Mouse (Mus musculus): ENCODE measurements around the gene Gm42791. TPM values are rescaled to one million over a fixed set of nuclear protein-coding genes. Genes with fewer than 3 reads are reported as not detected.

Gm42791 gene
- polyA plus RNA-seq, 1 experiment from 2014 or later = 2.2 TPM

- Histone ChIP-seq H3K9me3 (replicated peaks; ENCODE audit: control insufficient read depth, low read length) (no peaks in the 10 kb centered on the region), H3K9ac (ENCODE audit: low read length) (no peak overlapping the region), H3K27ac (ENCODE audit: low read length) (no peak overlapping the region), H3K4me3 (replicated peaks; ENCODE audit: low read length) (no peak overlapping the region), H3K4me2 (ENCODE audit: low read depth, low read length) (no peak overlapping the region), H3K36me3 (ENCODE audit: control insufficient read depth, insufficient read depth, low read length) (no peaks in the 10 kb centered on the region), H3K27me3 (ENCODE audit: control insufficient read depth, insufficient read depth, low read length) (no peaks in the 10 kb centered on the region), H3K4me1 (ENCODE audit: control insufficient read depth, insufficient read depth, low read length) (peaks cover 6% of the 10 kb centered on the region; the same call in 1 of the 2 replicates)
- WGBS = 52% methylated on average over 6 of the region's 6 CpGs
- ATAC-seq (ENCODE audit: insufficient read depth, low FRiP score) = no peak
These were observed 90.1 kb downstream of the Gm42791 start for GRCm38 (mm10) chr5:148904846-148905245.

GRCm38 (mm10) chr5:148899361-148899760 is 95.6 kb downstream of the Gm42791 start:
- Histone ChIP-seq H3K4me1 (ENCODE audit: control insufficient read depth, insufficient read depth, low read length) (no peaks in the 10 kb centered on the region), H3K36me3 (ENCODE audit: control insufficient read depth, insufficient read depth, low read length) (no peaks in the 10 kb centered on the region), H3K4me2 (ENCODE audit: low read depth, low read length) (no peak overlapping the region), H3K9ac (ENCODE audit: low read length) (no peak overlapping the region), H3K27me3 (ENCODE audit: control insufficient read depth, insufficient read depth, low read length) (no peaks in the 10 kb centered on the region), H3K27ac (ENCODE audit: low read length) (no peak overlapping the region), H3K9me3 (replicated peaks; ENCODE audit: control insufficient read depth, low read length) (no peaks in the 10 kb centered on the region), H3K4me3 (replicated peaks; ENCODE audit: low read length) (no peak overlapping the region)
- WGBS = 92% methylated on average over 7 of the region's 7 CpGs
- ATAC-seq (ENCODE audit: insufficient read depth, low FRiP score) = no peak

- Histone ChIP-seq H3K27ac (ENCODE audit: low read length) (no peak overlapping the region), H3K27me3 (ENCODE audit: control insufficient read depth, insufficient read depth, low read length) (no peaks in the 10 kb centered on the region), H3K4me3 (replicated peaks; ENCODE audit: low read length) (no peak overlapping the region), H3K4me1 (ENCODE audit: control insufficient read depth, insufficient read depth, low read length) (no peaks in the 10 kb centered on the region), H3K9ac (ENCODE audit: low read length) (no peak overlapping the region), H3K36me3 (ENCODE audit: control insufficient read depth, insufficient read depth, low read length) (no peaks in the 10 kb centered on the region; the same call in 1 of the 2 replicates), H3K4me2 (ENCODE audit: low read depth, low read length) (no peak overlapping the region), H3K9me3 (replicated peaks; ENCODE audit: control insufficient read depth, low read length) (no peaks in the 10 kb centered on the region)
- no peak for ATAC-seq (ENCODE audit: insufficient read depth, low FRiP score)
- WGBS = 72% methylated on average over 12 of the region's 12 CpGs
These were observed 97.0 kb downstream of the Gm42791 start for GRCm38 (mm10) chr5:148897941-148898417.

- WGBS = 65% methylated on average over 14 of the region's 14 CpGs
- H3K9me3 ChIP-seq (replicated peaks; ENCODE audit: control insufficient read depth, low read length) = no peaks in the 10 kb centered on the region
- H3K4me2 ChIP-seq (ENCODE audit: low read depth, low read length) = no peak overlapping the region
- H3K27ac ChIP-seq (ENCODE audit: low read length) = no peak overlapping the region
- no peaks in the 10 kb centered on the region for H3K4me1 ChIP-seq (ENCODE audit: control insufficient read depth, insufficient read depth, low read length)
- H3K4me3 ChIP-seq (replicated peaks; ENCODE audit: low read length) = no peak overlapping the region
- H3K27me3 ChIP-seq (ENCODE audit: control insufficient read depth, insufficient read depth, low read length) = no peaks in the 10 kb centered on the region
- H3K9ac ChIP-seq (ENCODE audit: low read length) = no peak overlapping the region
- peaks cover 4% of the 10 kb centered on the region; the same call in 1 of the 2 replicates for H3K36me3 ChIP-seq (ENCODE audit: control insufficient read depth, insufficient read depth, low read length)
- ATAC-seq (ENCODE audit: insufficient read depth, low FRiP score) = no peak
These were observed 97.8 kb downstream of the Gm42791 start for GRCm38 (mm10) chr5:148897069-148897702.

GRCm38 (mm10) chr5:148896515-148896914 is 98.4 kb downstream of the Gm42791 start:
- Histone ChIP-seq H3K27ac (ENCODE audit: low read length) (no peak overlapping the region), H3K9ac (ENCODE audit: low read length) (no peak overlapping the region), H3K9me3 (replicated peaks; ENCODE audit: control insufficient read depth, low read length) (no peaks in the 10 kb centered on the region), H3K36me3 (ENCODE audit: control insufficient read depth, insufficient read depth, low read length) (peaks cover 6% of the 10 kb centered on the region; the same call in 1 of the 2 replicates), H3K4me1 (ENCODE audit: control insufficient read depth, insufficient read depth, low read length) (no peaks in the 10 kb centered on the region), H3K27me3 (ENCODE audit: control insufficient read depth, insufficient read depth, low read length) (no peaks in the 10 kb centered on the region), H3K4me2 (ENCODE audit: low read depth, low read length) (no peak overlapping the region), H3K4me3 (replicated peaks; ENCODE audit: low read length) (no peak overlapping the region)
- 70% methylated on average over 10 of the region's 10 CpGs for WGBS
- no peak for ATAC-seq (ENCODE audit: insufficient read depth, low FRiP score)

GRCm38 (mm10) chr5:148895833-148896232 is 99.1 kb downstream of the Gm42791 start:
- no peaks in the 10 kb centered on the region for H3K4me1 ChIP-seq (ENCODE audit: control insufficient read depth, insufficient read depth, low read length)
- H3K27me3 ChIP-seq (ENCODE audit: control insufficient read depth, insufficient read depth, low read length) = no peaks in the 10 kb centered on the region
- no peak overlapping the region for H3K4me2 ChIP-seq (ENCODE audit: low read depth, low read length)
- no peak overlapping the region for H3K9ac ChIP-seq (ENCODE audit: low read length)
- H3K9me3 ChIP-seq (replicated peaks; ENCODE audit: control insufficient read depth, low read length) = no peaks in the 10 kb centered on the region
- ATAC-seq (ENCODE audit: insufficient read depth, low FRiP score) = no peak
- H3K4me3 ChIP-seq (replicated peaks; ENCODE audit: low read length) = no peak overlapping the region
- H3K36me3 ChIP-seq (ENCODE audit: control insufficient read depth, insufficient read depth, low read length) = peaks cover 6% of the 10 kb centered on the region; the same call in 1 of the 2 replicates
- WGBS = 81% methylated on average over 7 of the region's 7 CpGs
- H3K27ac ChIP-seq (ENCODE audit: low read length) = no peak overlapping the region

GRCm38 (mm10) chr5:148895034-148895433 is 99.9 kb downstream of the Gm42791 start:
- peaks cover 12% of the 10 kb centered on the region; the same call in 1 of the 2 replicates for H3K36me3 ChIP-seq (ENCODE audit: control insufficient read depth, insufficient read depth, low read length)
- H3K27ac ChIP-seq (ENCODE audit: low read length) = no peak overlapping the region
- no peak overlapping the region for H3K4me2 ChIP-seq (ENCODE audit: low read depth, low read length)
- H3K27me3 ChIP-seq (ENCODE audit: control insufficient read depth, insufficient read depth, low read length) = no peaks in the 10 kb centered on the region
- H3K4me3 ChIP-seq (replicated peaks; ENCODE audit: low read length) = no peak overlapping the region
- ATAC-seq (ENCODE audit: insufficient read depth, low FRiP score) = no peak
- H3K4me1 ChIP-seq (ENCODE audit: control insufficient read depth, insufficient read depth, low read length) = no peaks in the 10 kb centered on the region
- no peak overlapping the region for H3K9ac ChIP-seq (ENCODE audit: low read length)
- WGBS = 59% methylated on average over 5 of the region's 5 CpGs
- no peaks in the 10 kb centered on the region for H3K9me3 ChIP-seq (replicated peaks; ENCODE audit: control insufficient read depth, low read length)

- Histone ChIP-seq H3K9ac (ENCODE audit: low read length) (no peak overlapping the region), H3K4me3 (replicated peaks; ENCODE audit: low read length) (no peak overlapping the region), H3K4me2 (ENCODE audit: low read depth, low read length) (no peak overlapping the region), H3K27ac (ENCODE audit: low read length) (no peak overlapping the region), H3K36me3 (ENCODE audit: control insufficient read depth, insufficient read depth, low read length) (peaks cover 12% of the 10 kb centered on the region; the same call in 1 of the 2 replicates), H3K27me3 (ENCODE audit: control insufficient read depth, insufficient read depth, low read length) (no peaks in the 10 kb centered on the region), H3K4me1 (ENCODE audit: control insufficient read depth, insufficient read depth, low read length) (no peaks in the 10 kb centered on the region), H3K9me3 (replicated peaks; ENCODE audit: control insufficient read depth, low read length) (no peaks in the 10 kb centered on the region)
- 95% methylated on average over 4 of the region's 4 CpGs for WGBS
- no peak for ATAC-seq (ENCODE audit: insufficient read depth, low FRiP score)
These were observed 104.7 kb downstream of the Gm42791 start for GRCm38 (mm10) chr5:148890237-148890636.

GRCm38 (mm10) chr5:148888032-148888431 is 106.9 kb downstream of the Gm42791 start:
- H3K9me3 ChIP-seq (replicated peaks; ENCODE audit: control insufficient read depth, low read length) = no peaks in the 10 kb centered on the region
- H3K4me1 ChIP-seq (ENCODE audit: control insufficient read depth, insufficient read depth, low read length) = no peaks in the 10 kb centered on the region
- no peak overlapping the region for H3K4me3 ChIP-seq (replicated peaks; ENCODE audit: low read length)
- peaks cover 12% of the 10 kb centered on the region; the same call in 1 of the 2 replicates for H3K36me3 ChIP-seq (ENCODE audit: control insufficient read depth, insufficient read depth, low read length)
- WGBS = 89% methylated on average over 6 of the region's 6 CpGs
- no peak overlapping the region for H3K4me2 ChIP-seq (ENCODE audit: low read depth, low read length)
- no peak for ATAC-seq (ENCODE audit: insufficient read depth, low FRiP score)
- no peaks in the 10 kb centered on the region for H3K27me3 ChIP-seq (ENCODE audit: control insufficient read depth, insufficient read depth, low read length)
- no peak overlapping the region for H3K9ac ChIP-seq (ENCODE audit: low read length)
- no peak overlapping the region for H3K27ac ChIP-seq (ENCODE audit: low read length)

Measured in stomach, embryonic 16.5 days (tissue).